Mouse (Mus musculus) embryonic fibroblast, embryonic 13.5 days (primary cell): ENCODE results near the gene Calhm5.

Source experiments
- CTCF ChIP-seq: IDR thresholded peaks from 2 replicates; pipeline ENCODE4 v1.5.1; 2011; ENCODE audit warnings: mild to moderate bottlenecking, control low read depth, low read length, moderate library complexity, borderline replicate concordance; ENCODE audit not compliant: insufficient read depth
- POLR2A ChIP-seq: IDR thresholded peaks from 2 replicates; pipeline ENCODE4 v1.6.1; 2011; ENCODE audit warnings: low read depth, mild to moderate bottlenecking, control low read depth, low read length, moderate library complexity

GRCm38 (mm10) chr10:34111964-34112738 lies 15.8 kb upstream of the Calhm5 start:
- TF ChIP-seq CTCF (no peak), POLR2A (no peak)
